Mouse (Mus musculus) lung, embryonic 16.5 days (tissue): ENCODE data around the gene Akap5. TPM values are rescaled to one million over a fixed set of nuclear protein-coding genes. Genes with fewer than 3 reads are reported as not detected.

ENCODE experiments used
- ATAC-seq: fragments of 200-750 bp; cut with Nextera tagmentation; 2 replicates; pipeline ENCODE4 v1.8.0; 2017; ENCODE audit warnings: low read depth, mild to moderate bottlenecking, moderate library complexity
- H3K27ac ChIP-seq: fragments of 300-500 bp; sonication (generic); 2 replicates; pipeline ENCODE4 v1.5.1; 2014; ENCODE audit warnings: mild to moderate bottlenecking, control low read depth, low read length
- H3K27me3 ChIP-seq: fragments of 300-500 bp; sonication (generic); 2 replicates; pipeline ENCODE4 v1.6.1; 2014; ENCODE audit warnings: low read depth, low read length, mixed read lengths; ENCODE audit not compliant: control insufficient read depth, insufficient read depth
- H3K36me3 ChIP-seq: fragments of 300-500 bp; sonication (generic); 2 replicates; pipeline ENCODE4 v1.6.1; 2014; ENCODE audit warnings: low read length; ENCODE audit not compliant: control insufficient read depth, insufficient read depth
- H3K4me1 ChIP-seq: fragments of 300-500 bp; sonication (generic); replicated peaks from 2 replicates; pipeline ENCODE4 v1.6.1; 2014; ENCODE audit warnings: low read length, mixed read lengths; ENCODE audit not compliant: control insufficient read depth, insufficient read depth
- H3K4me2 ChIP-seq: fragments of 300-500 bp; sonication (generic); 2 replicates; pipeline ENCODE4 v1.6.1; 2014; ENCODE audit warnings: low read depth, low read length, control low read depth
- H3K4me3 ChIP-seq: fragments of 300-500 bp; sonication (generic); 2 replicates; pipeline ENCODE4 v1.5.1; 2014; ENCODE audit warnings: mild to moderate bottlenecking, low read length, control low read depth
- H3K9ac ChIP-seq: fragments of 300-500 bp; sonication (generic); 2 replicates; pipeline ENCODE4 v1.6.1; 2014; ENCODE audit warnings: low read length, control low read depth
- H3K9me3 ChIP-seq: fragments of 300-500 bp; sonication (generic); 2 replicates; pipeline ENCODE4 v1.6.1; 2016; ENCODE audit warnings: low read length; ENCODE audit not compliant: control insufficient read depth
- WGBS: fragments of 180-500 bp; shearing (Covaris S2); extraction: QIAGEN DNeasy Blood & Tissue Kit; methylation state at CpG from one replicate; pipeline ENCODE4 v1.1.7; 2014; 5-methylcytosine and 5-hydroxymethylcytosine counted together
- polyA plus RNA-seq: library from polyadenylated mRNA; unstranded; fragments of >200 nt; fragmentation: Nextera tagmentation; extraction: Ambion mirVana; gene quantifications from 2 replicates; pipeline ENCODE4 v1.2.1, GENCODE M21; 2015

Akap5 gene
- polyA plus RNA-seq, 1 experiment from 2014 or later: 35.7 TPM

DNA sequence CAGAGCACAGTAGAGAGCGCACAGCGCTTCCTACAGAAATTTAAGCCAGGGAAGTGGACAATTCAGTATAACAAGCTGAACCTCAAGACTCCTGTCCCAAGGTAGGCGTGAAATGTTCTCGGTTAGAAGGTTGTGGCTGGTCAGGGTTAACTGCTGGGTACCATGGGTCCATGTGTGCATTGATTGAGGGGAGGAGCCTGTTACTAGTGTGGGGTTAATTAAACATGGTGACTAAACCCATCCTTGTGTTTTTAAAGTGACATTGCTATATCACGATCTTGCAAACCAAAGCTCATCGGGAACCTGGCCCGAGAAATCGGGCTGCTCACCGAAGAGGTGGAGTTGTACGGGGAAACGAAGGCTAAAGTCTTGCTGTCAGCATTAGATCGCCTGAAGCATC, 35.3 kb upstream of the Akap5 start:
- no peak for ATAC-seq
- no peak overlapping the region for H3K27ac ChIP-seq
- WGBS: 92% methylated on average over 12 of the region's 12 CpGs
- no peaks in the 10 kb centered on the region for H3K27me3 ChIP-seq
- H3K4me3 ChIP-seq: no peak overlapping the region
- H3K4me1 ChIP-seq: no peaks in the 10 kb centered on the region
- no peaks in the 10 kb centered on the region for H3K9me3 ChIP-seq
- H3K36me3 ChIP-seq: peaks cover 25% of the 10 kb centered on the region
- H3K9ac ChIP-seq: no peak overlapping the region
- no peak overlapping the region for H3K4me2 ChIP-seq

DNA sequence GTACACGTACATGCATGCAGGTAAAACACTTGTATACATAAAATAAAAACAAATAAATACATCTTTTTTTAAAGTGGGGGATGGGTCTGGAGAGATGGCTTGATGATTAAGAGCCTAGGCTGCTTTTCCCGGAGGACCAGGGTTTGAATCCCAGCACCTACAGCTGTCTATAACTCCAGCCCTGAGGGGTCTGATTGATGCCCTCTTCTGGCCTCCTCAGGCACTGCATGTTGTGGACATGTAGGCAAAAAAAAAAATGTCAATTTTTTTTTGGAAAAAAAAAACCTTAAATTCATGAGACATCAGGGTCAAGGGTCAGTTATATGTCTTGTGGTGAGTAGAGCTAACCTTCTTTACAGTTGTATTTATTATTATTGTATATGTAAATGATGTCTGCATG, 34.4 kb upstream of the Akap5 start:
- Histone ChIP-seq H3K27me3 (no peaks in the 10 kb centered on the region), H3K27ac (no peak overlapping the region), H3K36me3 (peaks cover 26% of the 10 kb centered on the region), H3K9me3 (no peaks in the 10 kb centered on the region), H3K9ac (no peak overlapping the region), H3K4me3 (no peak overlapping the region), H3K4me2 (no peak overlapping the region), H3K4me1 (no peaks in the 10 kb centered on the region)
- WGBS: 91% methylated on average over 2 of the region's 2 CpGs
- ATAC-seq: no peak

DNA sequence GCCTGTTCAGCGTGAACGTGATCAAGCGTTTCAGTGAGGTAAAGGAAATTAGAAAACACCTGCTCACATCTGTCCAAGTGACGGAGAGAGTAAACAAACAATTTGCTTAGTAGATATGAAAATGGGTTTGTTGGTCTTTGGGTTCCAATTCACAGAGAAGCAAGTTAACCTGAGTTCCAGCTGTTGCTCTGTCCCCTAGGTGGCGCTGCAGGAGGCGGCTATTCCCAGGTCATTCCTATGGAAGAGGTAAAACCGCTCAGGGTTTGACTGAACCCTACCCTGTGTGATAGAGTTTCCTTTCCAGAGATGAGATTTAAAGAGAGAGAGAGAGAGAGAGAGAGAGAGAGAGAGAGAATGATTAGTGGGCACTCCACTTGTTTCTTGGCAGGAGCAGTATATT, 31.5 kb upstream of the Akap5 start:
- no peak overlapping the region for H3K4me3 ChIP-seq
- H3K9ac ChIP-seq: no peak overlapping the region
- peaks cover 38% of the 10 kb centered on the region for H3K36me3 ChIP-seq
- no peaks in the 10 kb centered on the region for H3K27me3 ChIP-seq
- 49% methylated on average over 7 of the region's 7 CpGs for WGBS
- no peaks in the 10 kb centered on the region for H3K9me3 ChIP-seq
- no peaks in the 10 kb centered on the region for H3K4me1 ChIP-seq
- H3K27ac ChIP-seq: no peak overlapping the region
- ATAC-seq: peak; percentile 41; the same call in 1 of the 2 replicates
- no peak overlapping the region for H3K4me2 ChIP-seq

DNA sequence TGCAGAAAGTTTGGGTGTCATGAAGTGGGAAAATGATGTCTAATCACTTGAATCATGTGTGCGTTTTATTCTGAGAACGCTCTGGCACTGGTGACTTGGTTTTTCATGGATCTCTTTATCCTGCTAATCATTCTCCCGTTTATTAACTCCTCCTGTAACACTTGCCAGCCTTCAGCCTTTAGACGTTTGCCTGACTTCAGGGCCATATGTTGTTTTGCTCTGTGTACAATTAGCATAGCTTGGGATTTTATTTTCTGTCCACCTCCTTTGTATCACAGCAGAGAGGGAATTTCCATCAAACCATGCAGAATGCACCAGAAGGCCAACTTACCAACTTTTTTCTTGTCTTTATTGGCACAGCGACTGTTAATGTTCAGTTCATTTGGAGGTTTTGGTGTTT, 26.9 kb upstream of the Akap5 start:
- Histone ChIP-seq H3K36me3 (peaks cover 23% of the 10 kb centered on the region), H3K9me3 (no peaks in the 10 kb centered on the region), H3K27ac (peak overlapping the region; percentile 83), H3K4me1 (peaks cover 10% of the 10 kb centered on the region), H3K27me3 (no peaks in the 10 kb centered on the region), H3K4me3 (no peak overlapping the region), H3K4me2 (no peak overlapping the region), H3K9ac (no peak overlapping the region)
- no peak for ATAC-seq
- WGBS: 80% methylated on average over 5 of the region's 5 CpGs

DNA sequence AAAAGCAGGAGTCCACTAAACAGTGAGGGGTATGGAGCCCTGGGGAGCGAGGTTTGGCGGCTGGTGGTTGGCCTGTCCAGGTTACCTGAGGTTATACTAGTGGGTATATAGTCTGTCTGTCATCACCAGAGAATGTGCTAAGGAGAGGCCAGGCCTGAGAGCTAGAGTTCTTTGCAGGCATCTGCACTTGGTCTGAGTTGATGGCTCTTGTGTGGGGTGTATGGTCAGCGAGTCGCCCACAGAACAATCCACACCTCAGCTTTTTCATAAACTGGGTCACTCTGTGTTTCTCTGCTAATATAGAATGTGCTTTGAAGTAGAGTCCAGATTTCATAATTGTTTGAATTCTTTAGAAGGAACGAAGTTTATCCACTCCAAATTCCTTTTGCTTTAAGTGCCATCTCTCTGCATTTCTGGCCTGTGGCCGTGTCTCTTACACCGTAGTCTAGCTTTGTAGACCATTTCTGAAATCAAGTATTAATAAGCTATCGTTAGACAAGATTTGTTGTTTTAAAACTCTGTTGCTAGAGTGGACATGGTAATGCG, 25.3 kb upstream of the Akap5 start:
- 58% methylated on average over 9 of the region's 9 CpGs for whole genome bisulfite sequencing
- ATAC-seq: peak; percentile 89
- peaks cover 19% of the 10 kb centered on the region for H3K36me3 ChIP-seq
- no peak overlapping the region for H3K4me3 ChIP-seq
- H3K9me3 ChIP-seq: no peaks in the 10 kb centered on the region
- H3K4me1 ChIP-seq: peaks cover 10% of the 10 kb centered on the region
- H3K4me2 ChIP-seq: no peak overlapping the region
- no peaks in the 10 kb centered on the region for H3K27me3 ChIP-seq
- peak overlapping the region; percentile 83 for H3K27ac ChIP-seq
- H3K9ac ChIP-seq: no peak overlapping the region

DNA sequence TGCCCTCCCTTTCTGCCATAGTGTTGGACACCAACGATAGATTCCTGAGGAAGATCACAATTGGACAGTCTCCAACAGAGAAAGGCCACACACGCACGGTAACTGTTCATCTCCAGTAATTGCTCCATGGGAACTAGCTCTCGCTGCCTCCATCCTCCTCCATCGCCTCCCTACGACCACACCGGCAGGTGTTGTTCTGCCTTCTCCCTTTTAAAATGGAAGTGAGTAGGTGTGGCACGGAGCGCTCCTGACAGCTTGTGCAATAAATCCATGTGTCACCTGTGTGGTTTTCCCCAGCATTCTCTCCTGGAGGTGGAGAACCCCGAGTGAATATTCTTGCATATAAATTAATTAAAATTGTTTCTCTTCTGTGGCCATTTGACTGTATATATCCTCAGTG, 24.3 kb upstream of the Akap5 start:
- peaks cover 10% of the 10 kb centered on the region for H3K4me1 ChIP-seq
- 83% methylated on average over 10 of the region's 10 CpGs for WGBS
- H3K4me3 ChIP-seq: no peak overlapping the region
- ATAC-seq: no peak
- peak overlapping the region; percentile 75 for H3K27ac ChIP-seq
- H3K27me3 ChIP-seq: no peaks in the 10 kb centered on the region
- H3K9ac ChIP-seq: no peak overlapping the region
- no peak overlapping the region for H3K4me2 ChIP-seq
- peaks cover 20% of the 10 kb centered on the region for H3K36me3 ChIP-seq
- no peaks in the 10 kb centered on the region for H3K9me3 ChIP-seq

DNA sequence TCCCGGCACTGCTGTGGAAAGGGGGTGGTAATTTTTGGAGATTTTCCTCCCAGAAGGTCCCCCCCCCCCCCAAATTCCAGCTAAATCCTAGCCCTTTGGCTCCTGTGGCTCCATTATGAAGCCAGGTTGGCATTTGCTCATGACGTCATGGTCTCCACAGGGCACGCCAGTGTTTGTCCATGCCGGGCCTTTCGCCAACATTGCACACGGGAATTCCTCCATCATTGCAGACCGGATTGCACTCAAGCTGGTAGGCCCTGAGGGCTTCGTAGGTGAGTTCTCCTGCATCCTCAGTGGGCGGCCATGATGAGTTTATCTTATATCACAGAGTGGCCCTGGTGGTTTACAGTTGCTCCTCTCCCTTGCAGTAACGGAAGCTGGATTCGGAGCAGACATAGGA, 21.2 kb upstream of the Akap5 start:
- Histone ChIP-seq H3K27me3 (no peaks in the 10 kb centered on the region), H3K4me1 (peaks cover 28% of the 10 kb centered on the region), H3K27ac (no peak overlapping the region), H3K9ac (no peak overlapping the region), H3K36me3 (peaks cover 7% of the 10 kb centered on the region), H3K4me2 (no peak overlapping the region), H3K9me3 (no peaks in the 10 kb centered on the region), H3K4me3 (no peak overlapping the region)
- 71% methylated on average over 11 of the region's 11 CpGs for WGBS
- ATAC-seq: no peak

DNA sequence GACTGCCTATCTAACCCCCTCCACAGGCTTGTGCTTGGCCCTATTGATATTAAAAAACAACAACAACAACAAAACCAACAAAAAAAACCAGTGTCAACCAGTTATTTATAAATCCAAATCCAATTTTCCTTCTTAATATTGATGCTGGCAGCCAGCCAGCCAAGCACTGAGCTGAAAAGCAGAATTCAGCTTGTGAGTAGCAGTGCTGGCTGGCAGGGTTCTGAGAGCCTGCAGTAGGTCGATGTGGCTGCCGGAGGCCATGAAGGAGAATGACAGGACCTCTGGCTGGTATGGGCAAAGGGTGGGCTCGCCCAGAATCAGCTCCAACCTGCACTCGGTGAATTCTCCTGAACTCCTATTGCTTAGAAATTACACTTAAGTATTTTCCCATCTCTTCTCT, 20.5 kb upstream of the Akap5 start:
- Histone ChIP-seq H3K36me3 (peaks cover 7% of the 10 kb centered on the region), H3K4me3 (no peak overlapping the region)

DNA sequence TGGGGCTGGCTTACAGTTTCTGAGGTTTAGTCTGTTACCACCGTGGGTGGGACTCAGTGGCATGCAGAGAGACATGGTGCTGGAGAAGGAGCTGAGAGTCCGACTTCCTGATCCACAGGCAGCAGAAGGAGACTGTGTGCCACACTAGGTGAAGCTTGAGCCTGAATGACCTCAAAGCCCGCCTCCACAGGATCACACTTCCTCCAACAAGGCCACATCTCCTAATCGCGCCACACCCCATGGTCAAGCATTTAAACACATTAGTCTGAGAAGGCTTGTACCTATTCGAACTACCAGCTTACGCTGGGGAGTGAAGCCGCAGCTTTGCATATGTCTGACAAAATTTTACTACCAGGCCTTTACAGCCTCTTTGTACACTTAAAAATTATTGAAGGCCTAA, 19.6 kb upstream of the Akap5 start:
- Histone ChIP-seq H3K36me3 (peaks cover 7% of the 10 kb centered on the region), H3K4me2 (no peak overlapping the region), H3K27me3 (no peaks in the 10 kb centered on the region), H3K9me3 (no peaks in the 10 kb centered on the region), H3K9ac (no peak overlapping the region), H3K4me3 (no peak overlapping the region), H3K27ac (0 out of 2 replicates have a peak overlapping the region, but pooled peaks have one; percentile 3), H3K4me1 (peaks cover 20% of the 10 kb centered on the region)
- WGBS: 86% methylated on average over 8 of the region's 8 CpGs
- ATAC-seq: no peak

More for the DNA sequence above, 20.5 kb upstream of the Akap5 start:
- Histone ChIP-seq H3K4me2 (no peak overlapping the region), H3K27me3 (no peaks in the 10 kb centered on the region), H3K9me3 (no peaks in the 10 kb centered on the region), H3K9ac (no peak overlapping the region), H3K4me1 (peaks cover 21% of the 10 kb centered on the region), H3K27ac (no peak overlapping the region)
- no peak for ATAC-seq
- WGBS: 60% methylated on average over 4 of the region's 4 CpGs
